Mouse (Mus musculus) liver, postnatal 0 days (tissue): ENCODE data around the gene Gpc6. TPM values are rescaled to one million over a fixed set of nuclear protein-coding genes. Genes with fewer than 3 reads are reported as not detected.

Source experiments
- ATAC-seq: fragments of 200-750 bp; cut with Nextera tagmentation; 2 replicates; pipeline ENCODE4 v1.8.0; 2017; ENCODE audit warnings: mild to moderate bottlenecking, moderate library complexity
- DNase-seq: peaks from one replicate; pipeline ENCODE4 v3.0.0-alpha.2; 2016
- H3K27ac ChIP-seq: fragments of 300-500 bp; sonication (generic); 2 replicates; pipeline ENCODE4 v1.5.1; 2014; ENCODE audit warnings: antibody characterized with exemption, moderate library complexity, mild to moderate bottlenecking, low read depth
- H3K27me3 ChIP-seq: fragments of 300-500 bp; sonication (generic); 2 replicates; pipeline ENCODE4 v1.6.1; 2014; ENCODE audit warnings: low read length, control low read depth, mixed read lengths; ENCODE audit not compliant: insufficient read depth
- H3K36me3 ChIP-seq: fragments of 300-500 bp; sonication (generic); replicated peaks from 2 replicates; pipeline ENCODE4 v1.6.1; 2014; ENCODE audit warnings: mild to moderate bottlenecking, control low read depth, low read length, moderate library complexity, mixed read lengths; ENCODE audit not compliant: insufficient read depth
- H3K4me1 ChIP-seq: fragments of 300-500 bp; sonication (generic); 2 replicates; pipeline ENCODE4 v1.6.1; 2014; ENCODE audit warnings: antibody characterized with exemption, mild to moderate bottlenecking, control low read depth; ENCODE audit not compliant: insufficient read depth
- H3K4me2 ChIP-seq: fragments of 300-500 bp; sonication (generic); 2 replicates; pipeline ENCODE4 v1.6.1; 2014; ENCODE audit warnings: low read depth, mild to moderate bottlenecking, low read length, moderate library complexity, mixed read lengths
- H3K4me3 ChIP-seq: fragments of 300-500 bp; sonication (generic); 2 replicates; pipeline ENCODE4 v1.5.1; 2014; ENCODE audit warnings: low read depth, low read length
- H3K9ac ChIP-seq: fragments of 300-500 bp; sonication (generic); replicated peaks from 2 replicates; pipeline ENCODE4 v1.6.1; 2014; ENCODE audit warnings: mild to moderate bottlenecking, moderate library complexity
- H3K9me3 ChIP-seq: fragments of 300-500 bp; sonication (generic); 2 replicates; pipeline ENCODE4 v1.6.1; 2016; ENCODE audit warnings: mild to moderate bottlenecking, control low read depth, low read length, mixed read lengths
- CTCF ChIP-seq: sonication (generic); IDR thresholded peaks from 2 replicates; pipeline ENCODE4 v1.5.1; 2016; ENCODE audit warnings: antibody characterized with exemption, low read depth
- EP300 ChIP-seq: IDR thresholded peaks from 2 replicates; pipeline ENCODE4 v1.6.1; 2016; ENCODE audit warnings: antibody characterized with exemption, low read depth, mild to moderate bottlenecking
- WGBS: fragments of 180-500 bp; shearing (Covaris S2); extraction: QIAGEN DNeasy Blood & Tissue Kit; methylation state at CpG from one replicate; pipeline ENCODE4 v1.1.7; 2014; ENCODE audit not compliant: insufficient replicate concordance; 5-methylcytosine and 5-hydroxymethylcytosine counted together
- polyA plus RNA-seq: library from polyadenylated mRNA; unstranded; fragments of >200 nt; fragmentation: Nextera tagmentation; extraction: Ambion mirVana; gene quantifications from 2 replicates; pipeline ENCODE4 v1.2.1, GENCODE M21; 2015

Gene Gpc6
- polyA plus RNA-seq, 1 experiment from 2014 or later, result 4.8 TPM

DNA sequence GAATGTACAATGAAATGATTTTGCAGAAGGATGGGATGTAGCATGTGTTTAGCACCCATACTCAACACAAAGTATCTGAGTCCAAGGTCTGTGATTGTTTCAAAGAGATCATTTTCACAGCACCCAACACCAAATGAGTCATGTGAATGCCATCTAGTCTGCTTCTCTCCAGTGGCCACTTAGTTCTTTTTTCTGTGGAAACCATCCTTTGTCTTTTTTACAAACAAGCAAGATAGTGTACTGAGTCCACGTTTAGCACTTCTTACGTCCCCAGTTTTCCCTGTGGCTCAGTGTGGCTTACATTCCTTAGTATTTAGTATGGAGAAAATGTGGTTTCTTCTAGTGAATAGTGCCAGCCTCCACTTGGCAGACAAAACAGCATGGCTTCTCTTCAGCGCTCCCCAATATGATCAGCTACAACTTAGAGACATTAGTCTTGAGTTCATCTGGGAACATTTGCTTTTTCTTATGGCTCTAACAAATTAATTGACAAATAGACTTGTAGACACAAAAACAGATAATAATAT is 465.7 kb downstream of the Gpc6 start:
- Histone ChIP-seq H3K36me3 (no peaks in the 10 kb centered on the region), H3K27me3 (no peaks in the 10 kb centered on the region), H3K4me2 (no peak overlapping the region), H3K9ac (no peak overlapping the region), H3K9me3 (no peaks in the 10 kb centered on the region), H3K4me3 (no peak overlapping the region), H3K4me1 (no peaks in the 10 kb centered on the region), H3K27ac (no peak overlapping the region)
- 82% methylated on average over 3 of the region's 3 CpGs for WGBS
- no peak for TF ChIP-seq CTCF
- TF ChIP-seq EP300, result no peak
- DNase-seq (no peak), ATAC-seq (no peak)

DNA sequence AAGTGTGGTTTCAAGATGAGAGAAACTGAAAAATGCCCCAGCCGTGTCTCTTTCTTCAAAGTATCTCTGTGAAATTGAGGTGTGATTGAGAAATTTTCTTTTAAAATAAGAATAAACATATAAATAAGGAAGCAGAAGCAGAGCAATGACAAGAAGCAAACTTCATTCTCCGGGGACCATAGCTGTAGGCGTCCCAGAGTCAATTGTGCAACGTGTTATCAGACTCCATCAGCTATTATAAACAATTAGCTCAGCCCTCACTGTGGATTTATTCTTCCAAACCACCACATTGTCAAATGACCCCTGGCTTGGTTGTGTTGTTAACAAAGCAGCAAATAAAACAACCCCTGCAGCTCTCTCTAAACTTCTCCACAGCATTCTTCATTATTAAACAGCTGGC is 466.3 kb downstream of the Gpc6 start:
- ATAC-seq (no peak), DNase-seq (no peak)
- Histone ChIP-seq H3K27ac (no peak overlapping the region), H3K4me1 (no peaks in the 10 kb centered on the region), H3K9me3 (no peaks in the 10 kb centered on the region), H3K36me3 (no peaks in the 10 kb centered on the region), H3K27me3 (no peaks in the 10 kb centered on the region), H3K4me2 (no peak overlapping the region), H3K9ac (no peak overlapping the region), H3K4me3 (no peak overlapping the region)
- WGBS, result 38% methylated on average over 4 of the region's 4 CpGs
- TF ChIP-seq CTCF, result no peak
- no peak for TF ChIP-seq EP300

- no peak for ATAC-seq
- H3K36me3 ChIP-seq, result no peaks in the 10 kb centered on the region
- H3K27me3 ChIP-seq, result no peaks in the 10 kb centered on the region
- H3K9me3 ChIP-seq, result no peaks in the 10 kb centered on the region
- H3K9ac ChIP-seq, result no peak overlapping the region
- no peak overlapping the region for H3K27ac ChIP-seq
- no peak overlapping the region for H3K4me3 ChIP-seq
- 51% methylated on average over 3 of the region's 3 CpGs for WGBS
- TF ChIP-seq EP300, result no peak
- TF ChIP-seq CTCF, result no peak
- H3K4me2 ChIP-seq, result no peak overlapping the region
- no peak for DNase-seq
- H3K4me1 ChIP-seq, result no peaks in the 10 kb centered on the region
These were observed 472.1 kb downstream of the Gpc6 start for GRCm38 (mm10) chr14:117397165-117397564.

GRCm38 (mm10) chr14:117407824-117408524 is 482.9 kb downstream of the Gpc6 start:
- H3K9ac ChIP-seq, result no peak overlapping the region
- no peaks in the 10 kb centered on the region for H3K36me3 ChIP-seq
- no peaks in the 10 kb centered on the region for H3K27me3 ChIP-seq
- no peak overlapping the region for H3K4me2 ChIP-seq
- no peaks in the 10 kb centered on the region for H3K9me3 ChIP-seq
- no peak overlapping the region for H3K27ac ChIP-seq
- no peaks in the 10 kb centered on the region for H3K4me1 ChIP-seq
- WGBS, result 70% methylated on average over 9 of the region's 9 CpGs
- no peak overlapping the region for H3K4me3 ChIP-seq
- no peak for ATAC-seq
- TF ChIP-seq CTCF (no peak), EP300 (no peak)
- no peak for DNase-seq

DNA sequence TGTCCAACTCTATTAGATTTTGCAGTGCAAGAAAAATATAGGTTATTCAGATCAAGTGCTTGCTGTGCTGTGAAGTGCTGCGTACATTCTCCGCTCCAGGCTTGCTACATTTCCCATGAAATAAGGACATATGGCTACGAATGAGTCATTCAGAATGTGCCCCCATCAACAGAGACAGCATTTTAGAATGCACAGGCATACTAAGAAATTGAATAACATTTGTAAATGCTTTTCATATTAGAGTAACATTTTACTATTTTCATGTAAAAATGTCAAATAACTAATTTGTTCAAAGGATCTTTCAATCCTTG is 483.4 kb downstream of the Gpc6 start:
- no peaks in the 10 kb centered on the region for H3K27me3 ChIP-seq
- WGBS, result 79% methylated on average over 3 of the region's 3 CpGs
- no peak overlapping the region for H3K27ac ChIP-seq
- no peak overlapping the region for H3K9ac ChIP-seq
- H3K4me3 ChIP-seq, result no peak overlapping the region
- ATAC-seq, result no peak
- no peak for DNase-seq
- TF ChIP-seq CTCF (no peak), EP300 (no peak)
- no peaks in the 10 kb centered on the region for H3K4me1 ChIP-seq
- no peaks in the 10 kb centered on the region for H3K36me3 ChIP-seq
- no peaks in the 10 kb centered on the region for H3K9me3 ChIP-seq
- H3K4me2 ChIP-seq, result no peak overlapping the region

- Histone ChIP-seq H3K4me1 (no peaks in the 10 kb centered on the region), H3K4me2 (no peak overlapping the region), H3K27me3 (no peaks in the 10 kb centered on the region), H3K27ac (no peak overlapping the region), H3K4me3 (no peak overlapping the region), H3K9me3 (no peaks in the 10 kb centered on the region), H3K9ac (no peak overlapping the region), H3K36me3 (no peaks in the 10 kb centered on the region)
- TF ChIP-seq EP300 (no peak), CTCF (no peak)
- WGBS, result 83% methylated on average over 2 of the region's 2 CpGs
- DNase-seq (no peak), ATAC-seq (no peak)
These were observed 484.7 kb downstream of the Gpc6 start for GRCm38 (mm10) chr14:117409778-117410177.
